Mouse (Mus musculus): Measurements from ENCODE around the gene Kmt2d.

DNA sequence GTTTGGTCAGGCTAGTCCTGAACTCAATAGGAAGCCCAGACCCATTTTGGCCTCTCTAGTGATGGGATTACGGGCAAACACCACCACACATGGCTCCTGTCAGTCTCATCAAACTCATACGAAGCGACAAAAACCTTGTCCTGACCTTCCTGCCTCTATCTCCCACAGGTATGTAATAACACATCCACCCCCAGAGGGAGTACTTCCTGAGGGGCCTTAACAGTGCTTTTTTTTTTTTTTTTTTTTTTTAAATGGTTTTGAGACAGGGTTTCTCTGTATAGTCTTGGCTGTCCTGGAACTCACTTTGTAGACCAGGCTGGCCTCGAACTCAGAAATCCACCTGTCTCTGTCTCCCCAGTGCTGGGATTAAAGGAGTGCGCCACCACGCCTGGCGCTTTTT lies 52.8 kb downstream of the Kmt2d start:
- no peak for TF ChIP-seq POLR2A (IDR thresholded peaks at IDR 0.05; ENCODE audit: extremely low read depth, insufficient read depth, low read length)
- no peak for TF ChIP-seq CTCF (IDR thresholded peaks at IDR 0.05; ENCODE audit: extremely low read depth, insufficient read depth, low read length)
